Mouse (Mus musculus) urinary bladder, adult 18-20 months (tissue): Measurements from ENCODE around the gene Pnp.
"Not testable (repeated sequence)": the region's sequence is repeated elsewhere in the genome, so short reads cannot be mapped to it uniquely, and the experiment has no call there.

Source experiments
- DNase-seq, 2 experiments: peaks; one replicate each; pipeline ENCODE4 v3.0.0; 2022; ENCODE audit warnings: low spot score in 2 of 2, mixed read lengths in 2 of 2

The Pnp gene

DNA sequence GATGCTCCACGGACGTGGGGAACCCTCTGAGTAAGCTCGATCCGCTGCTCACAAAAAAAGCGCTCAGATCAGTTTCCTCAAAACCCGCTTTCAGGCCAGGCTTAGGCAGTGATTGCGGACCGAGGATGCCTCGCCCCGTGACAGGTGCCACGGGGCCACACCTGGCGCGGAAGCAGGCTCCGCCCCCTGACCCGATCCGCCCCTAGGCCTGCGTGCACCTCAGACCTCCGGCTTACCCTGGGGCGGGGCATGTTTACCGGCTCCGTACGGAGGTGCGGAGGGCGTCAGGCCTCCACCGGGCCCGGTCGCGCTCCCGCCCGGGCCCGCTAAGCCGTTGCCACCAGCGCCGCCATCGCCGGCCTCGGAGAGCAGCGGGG is 517 bp upstream of the Pnp start:
- DNase-seq, result peak; percentile 52 to 70

DNA sequence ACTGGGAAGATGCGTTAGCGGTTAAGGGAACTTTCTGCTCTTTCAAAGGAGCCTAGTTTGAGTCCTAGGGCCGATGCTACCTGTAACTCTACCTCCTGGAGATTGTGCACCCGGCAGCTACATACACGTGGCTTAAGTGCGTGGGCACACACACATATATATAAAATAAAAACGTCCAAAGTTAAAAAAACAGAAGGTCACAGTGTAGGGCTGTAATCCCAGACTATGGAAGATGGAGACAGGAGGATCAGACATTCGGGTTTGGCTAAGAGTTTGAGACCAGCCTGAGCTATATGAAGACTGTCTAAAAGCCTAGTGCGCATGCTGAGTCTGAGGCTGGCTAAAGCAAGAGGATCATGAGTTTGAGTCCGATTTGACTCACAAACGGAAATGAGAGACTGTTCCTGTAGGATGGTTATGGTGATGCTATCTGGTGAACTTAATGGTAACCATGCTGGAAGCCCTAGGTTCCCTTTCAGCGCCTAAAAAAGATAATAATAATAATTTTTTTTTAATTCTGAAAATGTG is 675 bp downstream of the Pnp start:
- no peak for DNase-seq

DNA sequence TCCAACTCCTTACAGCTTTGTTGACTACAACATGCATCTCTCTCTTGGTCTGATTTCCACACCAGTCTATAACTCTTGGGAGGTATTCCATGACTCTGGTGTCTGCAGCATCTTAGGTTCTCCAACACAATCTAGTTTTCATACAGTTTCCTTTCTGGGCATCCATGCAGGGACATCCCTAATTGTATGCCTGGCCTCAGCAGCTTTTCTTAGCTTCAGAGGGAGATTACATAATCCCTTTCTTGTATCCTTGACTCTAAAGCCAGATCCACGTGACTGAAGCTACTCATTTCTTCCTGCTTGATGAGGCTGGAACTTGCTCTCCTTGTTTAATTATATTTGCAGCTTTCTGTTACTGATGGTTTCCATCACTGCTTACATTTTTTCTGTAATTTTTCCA is 5.8 kb downstream of the Pnp start:
- no peak for DNase-seq

DNA sequence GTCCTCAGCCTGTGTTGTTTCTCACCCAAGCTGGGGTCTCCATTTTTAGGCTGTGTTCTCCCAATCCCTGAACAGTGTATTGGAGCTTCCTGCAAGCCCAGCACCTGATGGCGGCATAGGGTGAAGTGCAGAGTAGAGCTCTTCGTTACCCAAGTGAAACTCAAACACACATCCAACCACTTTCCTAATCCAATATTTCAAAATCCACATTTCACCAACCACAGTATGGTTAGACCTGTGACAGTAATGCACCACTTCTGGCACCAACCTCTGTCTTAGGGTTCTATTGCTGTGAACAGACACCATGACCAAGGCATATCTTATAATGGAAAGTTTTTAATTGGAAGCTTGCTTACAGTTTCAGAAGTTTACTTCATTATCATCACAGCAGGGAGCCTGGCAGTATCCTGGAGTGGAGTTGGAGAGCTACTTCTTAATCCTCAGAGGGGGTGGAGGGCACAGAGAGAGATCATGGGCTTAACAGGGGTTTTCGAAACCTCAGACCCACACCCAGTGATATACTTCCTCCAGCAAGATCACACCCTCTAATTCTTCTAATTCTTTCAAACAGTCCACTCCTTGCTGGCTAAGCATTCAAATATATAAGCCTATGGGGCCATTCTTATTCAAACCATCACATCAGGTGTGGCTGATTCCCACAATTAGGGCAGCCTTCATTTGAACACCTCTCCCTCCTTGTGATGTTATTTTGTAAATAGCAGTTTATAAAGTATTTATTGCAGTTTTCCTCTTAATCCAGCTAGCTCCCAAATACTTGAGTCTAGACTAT is 7.4 kb downstream of the Pnp start:
- DNase-seq, result no peak

DNA sequence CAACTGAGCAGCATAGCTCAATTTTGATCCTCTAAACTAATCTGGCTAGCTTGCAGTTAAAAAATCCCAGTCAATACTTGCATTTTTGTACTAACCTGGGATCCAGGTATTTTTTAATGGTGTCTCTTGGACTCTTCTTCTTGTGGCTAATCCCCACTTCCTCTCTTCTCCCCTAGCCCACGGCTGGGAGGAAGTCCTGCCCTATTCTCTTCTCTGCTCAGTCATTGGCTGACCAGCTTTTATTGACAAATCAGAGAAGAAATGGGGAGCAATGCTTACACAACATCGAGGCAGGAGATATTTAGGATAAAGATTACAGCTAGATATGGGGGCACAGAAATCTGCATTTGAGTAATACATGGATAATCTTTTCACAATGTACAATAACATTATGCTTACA is 8.1 kb downstream of the Pnp start:
- DNase-seq, result no peak

DNA sequence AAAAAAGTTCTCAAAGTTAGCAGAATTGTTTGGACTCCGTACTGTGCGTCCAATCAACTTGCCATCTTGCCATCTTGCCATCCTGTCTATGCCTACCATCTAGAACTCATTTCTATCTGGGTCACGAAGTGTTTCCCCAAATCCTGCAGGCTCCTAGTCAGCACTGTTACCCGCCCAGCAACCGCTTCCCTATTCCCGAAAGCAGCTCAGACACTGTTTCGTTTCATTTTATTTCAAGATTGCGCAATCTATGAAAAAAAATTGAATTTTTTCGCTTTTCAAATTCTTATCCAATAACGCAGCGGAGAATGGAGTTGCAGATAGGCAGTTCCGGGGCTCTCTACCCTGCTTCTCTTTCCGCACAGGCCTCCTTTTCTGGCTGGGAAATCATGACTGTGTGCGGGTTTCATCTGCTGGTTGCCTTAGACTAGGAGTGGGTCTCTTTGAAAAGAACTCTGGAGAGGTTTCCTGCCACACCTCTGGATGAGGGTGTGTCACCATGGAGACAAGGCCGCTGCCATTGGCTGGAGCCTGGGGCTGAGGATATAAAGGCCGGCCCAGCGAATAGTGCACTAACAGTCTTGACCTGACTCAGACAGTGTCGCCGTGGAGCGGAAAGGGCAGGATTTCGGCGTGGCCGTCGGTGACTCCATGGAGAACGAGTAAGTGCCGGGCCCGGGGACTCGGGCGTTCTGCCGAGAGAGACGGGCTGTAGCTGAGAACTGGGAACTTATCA is 13.2 kb downstream of the Pnp start, which contains the start of gene Gm49342:
TSS of gene Gm49342 (plus strand) at position 586 of the 736 bp plus-strand sequence.
- DNase-seq, result peak; percentile 96 to 97

DNA sequence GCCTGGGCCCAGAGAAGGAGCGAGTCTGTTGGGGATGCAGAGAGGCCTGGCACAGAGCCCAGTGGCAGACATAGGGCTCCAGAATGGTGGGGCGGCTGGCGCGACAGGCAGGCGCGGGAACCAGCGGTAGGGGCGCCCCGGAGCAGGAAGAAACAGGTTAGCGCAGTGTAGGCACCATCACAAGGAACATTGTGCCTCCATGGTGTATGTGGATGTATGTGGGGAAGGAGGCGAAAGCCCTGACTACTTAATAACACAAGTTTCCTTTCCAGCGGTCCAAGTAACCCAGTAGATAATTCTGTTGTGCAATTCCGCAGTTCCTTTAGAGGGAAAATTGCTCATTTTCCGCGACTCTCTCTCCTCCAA is 13.8 kb downstream of the Pnp start:
- DNase-seq, result not testable (repeated sequence)

DNA sequence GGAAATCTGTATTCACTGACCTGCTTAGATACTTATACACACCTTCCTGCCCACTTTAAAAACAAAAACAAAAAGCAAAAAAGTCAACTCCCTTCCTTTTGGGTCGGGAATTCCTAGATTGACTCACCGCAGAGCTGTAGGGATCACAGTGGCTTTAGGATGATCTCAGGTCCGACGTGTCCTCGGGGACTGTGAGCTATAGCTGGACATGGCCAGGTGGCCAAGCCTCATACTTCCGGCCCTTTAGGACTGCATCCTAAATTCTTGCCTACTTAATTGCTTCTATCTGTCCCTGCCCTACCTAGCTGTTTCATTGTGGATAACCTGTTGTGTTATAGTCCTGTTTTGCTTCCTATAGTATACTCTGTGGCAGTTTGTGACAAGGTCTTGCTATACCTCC is 14.2 kb downstream of the Pnp start:
- DNase-seq, result not testable (repeated sequence)

DNA sequence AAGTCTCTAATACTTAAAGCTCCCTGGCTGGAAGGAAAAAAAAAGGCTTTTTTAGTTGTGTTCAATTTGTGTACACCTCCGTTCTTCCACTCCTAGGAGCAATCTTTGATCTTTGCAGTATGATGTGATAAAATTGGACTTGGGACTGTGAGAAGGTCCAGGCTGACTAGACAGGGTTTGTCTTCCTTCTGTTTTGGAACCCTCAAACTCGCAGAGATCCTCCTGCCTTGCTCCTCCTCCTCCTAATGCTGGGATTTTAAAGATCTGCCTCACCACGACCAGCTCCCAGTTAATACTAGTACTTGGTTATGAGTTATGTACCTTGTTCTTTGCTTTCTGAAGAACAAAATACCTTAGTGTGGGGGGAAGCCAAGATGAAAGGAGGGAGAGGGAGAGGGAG is 14.6 kb downstream of the Pnp start:
- not testable (repeated sequence) for DNase-seq

DNA sequence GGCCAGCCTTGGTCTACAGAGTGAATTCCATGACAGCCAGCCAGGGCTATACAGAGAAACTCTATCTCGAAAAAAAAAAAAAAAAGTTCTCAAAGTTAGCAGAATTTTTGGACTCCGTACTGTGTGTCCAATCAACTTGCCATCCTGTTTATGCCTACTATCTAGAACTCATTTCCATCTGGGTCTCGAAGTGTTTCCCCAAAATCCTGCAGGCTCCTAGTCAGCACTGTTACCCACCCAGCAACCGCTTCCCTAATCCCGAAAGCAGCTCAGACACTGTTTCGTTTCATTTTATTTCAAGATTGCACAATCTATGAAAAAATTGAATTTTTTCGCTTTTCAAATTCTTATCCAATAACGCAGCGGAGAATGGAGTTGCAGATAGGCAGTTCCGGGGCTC is 24.6 kb downstream of the Pnp start:
- no peak for DNase-seq

DNA sequence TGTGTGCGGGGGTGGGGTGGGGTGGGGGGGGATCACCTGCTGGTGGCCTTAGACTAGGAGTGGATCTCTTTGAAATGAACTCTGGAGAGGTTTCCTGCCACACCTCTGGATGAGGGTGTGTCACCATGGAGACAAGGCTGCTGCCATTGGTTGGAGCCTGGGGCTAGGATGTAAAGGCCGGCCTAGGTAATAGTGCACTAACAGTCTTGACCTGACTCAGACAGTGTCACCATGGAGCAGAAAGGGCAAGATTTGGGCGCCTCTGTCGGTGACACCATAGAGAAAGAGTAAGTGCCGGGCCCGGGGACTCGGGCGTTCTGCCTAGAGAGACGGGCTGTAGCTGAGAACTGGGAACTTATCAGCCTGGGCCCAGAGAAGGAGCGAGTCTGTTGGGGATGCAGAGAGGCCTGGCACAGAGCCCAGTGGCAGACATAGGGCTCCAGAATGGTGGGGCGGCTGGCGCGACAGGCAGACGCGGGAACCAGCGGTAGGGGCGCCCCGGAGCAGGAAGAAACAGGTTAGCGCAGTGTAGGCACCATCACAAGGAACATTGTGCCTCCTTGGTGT is 25.1 kb downstream of the Pnp start, which contains the start of gene Pnp2:
TSS of gene Pnp2 (plus strand) at position 51 of the 567 bp plus-strand sequence.
- DNase-seq, result peak; percentile 27 to 37

DNA sequence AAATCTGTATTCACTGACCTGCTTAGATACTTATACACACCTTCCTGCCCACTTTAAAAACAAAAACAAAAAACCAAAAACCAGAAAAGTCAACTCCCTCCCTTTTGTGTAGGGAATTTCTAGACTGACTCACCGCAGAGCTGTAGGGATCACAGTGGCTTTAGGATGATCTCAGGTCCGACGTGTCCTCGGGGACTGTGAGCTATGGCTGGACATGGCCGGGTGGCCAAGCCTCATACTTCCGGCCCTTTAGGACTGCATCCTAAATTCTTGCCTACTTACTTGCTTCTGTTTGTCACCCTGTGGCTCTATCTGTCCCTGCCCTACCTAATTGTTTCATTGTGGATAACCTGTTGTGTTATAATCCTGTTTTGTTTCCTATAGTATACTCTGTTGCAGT is 25.8 kb downstream of the Pnp start:
- DNase-seq, result not testable (repeated sequence)

DNA sequence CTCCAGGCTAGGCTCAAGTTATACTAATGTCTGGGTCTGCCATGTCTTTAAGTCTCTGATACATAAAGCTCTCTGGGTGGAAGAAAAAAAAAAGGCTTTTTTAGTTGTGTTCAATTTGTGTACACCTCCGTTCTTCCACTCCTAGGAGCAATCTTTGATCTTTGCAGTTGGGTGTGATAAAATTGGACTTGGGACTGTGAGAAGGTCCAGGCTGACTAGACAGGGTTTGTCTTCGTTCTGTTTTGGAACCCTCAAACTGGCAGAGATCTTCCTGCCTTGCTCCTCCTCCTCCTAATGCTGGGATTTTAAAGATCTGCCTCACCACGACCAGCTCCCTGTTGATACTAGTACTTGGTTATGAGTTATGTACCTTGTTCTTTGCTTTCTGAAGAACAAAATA is 26.3 kb downstream of the Pnp start:
- not testable (repeated sequence) for DNase-seq

DNA sequence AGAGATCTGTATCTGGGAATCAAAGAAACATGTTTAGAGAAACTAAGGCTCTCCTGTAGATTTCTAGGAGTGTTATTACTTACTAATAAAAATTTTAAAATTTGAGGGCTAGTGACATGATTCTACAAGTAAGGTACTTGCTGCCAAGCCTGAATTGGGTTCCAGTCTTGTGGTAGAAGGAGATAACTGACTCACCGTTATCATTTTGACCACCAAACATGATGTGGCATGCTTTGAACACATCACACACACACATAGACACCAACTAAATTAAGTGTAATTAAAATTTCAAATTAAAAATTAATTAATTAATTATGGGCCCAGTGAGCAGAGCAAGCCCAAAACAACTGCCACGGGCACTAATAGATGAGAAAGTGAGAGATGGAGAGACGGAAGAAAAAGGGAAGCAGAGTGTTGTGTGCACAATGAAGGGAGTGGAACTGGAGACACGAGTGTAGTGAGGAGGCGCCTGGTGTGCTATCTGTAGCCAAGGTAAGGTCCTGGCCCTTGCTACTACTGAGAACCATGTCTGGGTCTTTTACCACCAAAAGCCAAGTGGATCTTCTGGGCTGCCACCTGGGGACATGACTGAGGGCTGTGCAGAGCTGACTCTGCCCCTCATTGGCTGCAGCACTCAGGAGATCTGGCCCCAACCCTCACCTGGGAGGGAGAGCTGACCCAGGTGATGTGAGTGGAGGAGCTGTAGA is 27.6 kb downstream of the Pnp start:
- DNase-seq, result not testable (repeated sequence)

DNA sequence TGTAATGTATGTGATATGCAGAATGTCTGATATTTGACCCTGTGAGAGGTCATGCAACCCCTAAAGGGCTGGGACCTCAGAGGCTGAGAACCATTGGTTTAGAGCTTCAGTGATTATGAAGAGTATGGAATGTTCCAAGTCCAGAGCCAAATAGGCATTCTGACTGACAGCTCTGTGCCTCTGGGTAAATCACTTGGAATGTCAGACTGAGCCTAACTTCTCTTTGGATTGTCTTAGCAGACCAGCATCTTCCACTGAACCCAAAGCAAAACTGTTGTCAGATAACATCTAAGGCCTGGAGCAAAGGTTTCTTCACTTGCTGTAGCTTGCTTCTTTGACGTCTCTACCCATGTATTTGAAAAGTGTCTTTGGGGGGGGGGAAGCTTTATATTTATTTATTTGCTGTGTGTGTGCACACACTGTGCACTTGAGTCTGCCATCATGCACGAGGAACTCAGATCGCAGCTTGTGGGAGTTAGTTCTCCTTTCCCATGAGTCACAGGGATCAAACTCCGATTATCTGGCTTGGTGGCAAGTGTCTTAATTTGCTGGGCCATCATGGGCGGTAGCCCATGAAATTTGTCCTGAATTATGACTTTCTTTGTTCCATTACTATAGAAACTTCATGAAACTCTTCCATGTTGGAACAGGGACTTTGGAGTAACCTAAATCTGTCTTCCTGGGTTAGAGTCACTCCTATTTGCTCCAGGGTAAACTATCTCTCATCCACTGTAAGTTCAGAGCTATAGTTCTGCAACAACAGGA is 37.5 kb downstream of the Pnp start:
- DNase-seq, result no peak

DNA sequence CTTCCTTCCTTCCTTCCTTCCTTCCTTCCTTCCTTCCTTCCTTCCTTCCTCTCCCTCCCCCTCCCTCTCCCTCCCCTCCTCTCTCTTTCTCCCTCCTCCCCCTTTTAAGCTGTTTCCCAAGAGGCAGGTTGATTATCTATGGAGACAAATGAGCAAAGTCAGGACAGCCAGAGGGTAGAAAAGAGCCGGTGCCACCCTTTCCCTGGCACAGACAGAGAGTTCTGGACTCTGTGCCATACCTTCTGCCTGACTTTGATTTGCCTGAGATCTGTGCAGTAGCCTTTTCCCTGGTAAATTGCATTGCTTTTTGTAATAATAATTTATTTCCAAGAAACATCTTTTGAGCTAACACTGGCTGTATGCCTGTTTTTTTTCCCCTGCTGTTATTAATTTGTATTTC is 38.2 kb downstream of the Pnp start:
- no peak for DNase-seq

DNA sequence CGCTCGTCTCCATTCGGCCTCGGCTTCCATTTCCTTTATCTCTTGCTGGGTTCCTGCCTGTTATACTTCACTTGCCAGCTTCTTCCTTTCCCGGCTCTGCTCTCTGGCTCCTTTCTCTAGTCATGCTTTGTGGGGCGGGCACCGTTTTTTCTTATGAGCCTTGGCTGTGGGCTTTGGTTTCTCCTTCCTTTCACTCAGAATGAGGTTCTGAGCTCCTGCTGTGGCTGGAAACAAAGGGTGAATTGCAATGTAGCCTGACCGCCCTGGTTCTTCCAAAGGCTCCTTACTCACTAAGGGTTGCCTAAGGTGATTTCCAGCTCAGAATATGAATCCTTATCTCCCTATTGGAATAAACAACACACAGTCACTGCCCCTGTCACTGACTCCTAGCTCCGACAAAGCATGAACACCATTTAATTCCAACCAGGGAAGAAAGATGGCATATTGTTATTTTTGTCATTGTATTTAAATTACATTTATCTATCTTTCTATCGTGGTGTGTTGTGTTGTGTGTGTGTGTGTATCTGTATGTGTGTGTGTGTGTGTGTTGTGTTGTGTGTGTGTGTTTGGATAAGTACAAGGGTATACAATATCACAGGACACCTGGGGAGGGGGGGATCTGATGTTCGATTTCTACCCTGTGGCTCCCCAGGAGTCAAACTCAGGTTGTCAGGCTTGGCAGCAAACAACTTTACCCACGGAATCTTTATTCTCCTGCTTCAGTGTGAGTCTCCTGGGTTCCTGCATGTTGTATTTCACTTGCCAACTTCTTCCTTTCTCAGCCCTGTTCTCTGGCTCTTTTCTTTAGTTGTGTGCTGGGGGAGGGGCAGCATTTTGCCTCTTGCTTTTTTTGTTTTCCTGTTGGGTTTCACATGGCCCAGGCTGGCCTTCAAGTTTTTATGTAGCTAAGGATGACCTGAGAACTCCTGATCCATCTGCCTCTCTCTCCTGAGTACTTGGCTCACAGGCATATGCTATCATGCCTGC is 39.0 kb downstream of the Pnp start:
- DNase-seq, result peak in 1 of 2 experiments; percentile 15

DNA sequence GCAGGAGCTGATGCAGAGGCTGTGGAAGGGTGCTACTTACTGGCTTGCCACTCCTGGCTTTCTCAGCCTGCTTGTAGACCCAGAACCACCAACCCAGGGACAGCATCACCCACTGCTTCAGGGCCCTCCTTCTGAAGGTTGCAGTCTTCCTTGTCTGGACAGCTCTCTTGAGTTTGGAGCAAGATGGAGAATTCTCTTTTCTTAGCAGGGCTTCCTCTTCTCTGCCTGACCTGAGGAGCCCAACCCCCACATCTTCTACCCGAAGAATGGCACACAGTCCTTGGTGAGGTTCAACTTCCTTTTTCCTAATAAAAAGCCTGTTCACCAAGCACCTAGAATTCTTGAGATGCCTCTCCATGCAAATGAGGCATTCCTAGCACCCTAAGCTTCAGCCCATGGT is 39.9 kb downstream of the Pnp start:
- no peak for DNase-seq

DNA sequence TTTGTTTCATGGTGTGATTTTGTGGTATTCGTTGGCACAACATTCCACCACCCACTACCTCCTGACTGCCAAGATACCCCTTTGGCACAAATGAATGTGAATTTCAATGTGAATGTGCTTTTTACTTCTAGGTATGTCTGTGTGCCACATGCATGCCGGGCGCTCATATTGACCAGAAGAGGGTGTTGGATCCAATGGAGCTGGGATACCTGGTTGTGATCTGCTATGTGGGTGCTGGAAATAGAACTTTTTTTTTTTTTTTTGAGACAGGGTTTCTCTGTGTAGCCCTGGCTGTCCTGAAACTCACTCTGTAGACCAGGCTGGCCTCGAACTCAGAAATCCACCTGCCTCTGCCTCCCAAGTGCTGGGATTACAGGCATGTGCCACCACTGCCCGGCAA is 42.2 kb downstream of the Pnp start:
- DNase-seq, result not testable (repeated sequence)

DNA sequence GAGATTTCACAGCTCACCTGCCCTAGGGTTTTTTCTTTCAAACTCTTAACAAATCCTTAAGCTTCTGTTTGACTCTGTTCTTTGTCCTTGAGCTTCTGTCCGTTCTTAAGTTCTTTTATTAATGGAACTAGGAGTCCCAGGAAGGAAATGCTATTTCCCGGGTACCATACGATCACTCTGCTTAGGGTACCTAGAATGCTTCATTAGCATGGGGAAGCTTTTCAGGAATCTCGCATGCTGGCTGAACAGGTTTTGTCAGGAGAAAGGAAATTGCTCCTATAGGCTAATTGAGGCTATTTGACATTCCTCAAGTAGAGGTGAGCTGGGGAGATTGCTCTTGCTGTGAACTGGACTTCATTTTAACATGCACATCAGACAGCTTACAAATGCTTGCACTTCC is 42.8 kb downstream of the Pnp start:
- DNase-seq, result no peak
